Mouse (Mus musculus): Measurements from ENCODE around the gene Samd4b. TPM values are rescaled to one million over a fixed set of nuclear protein-coding genes. Genes with fewer than 3 reads are reported as not detected.
"Not testable (repeated sequence)": the region's sequence is repeated elsewhere in the genome, so short reads cannot be mapped to it uniquely, and the experiment has no call there.

The Samd4b gene
- total RNA-seq (2021): 10 to 100 TPM; 69.5 to 71.6 TPM
- long read RNA-seq, experiment 1, full-length matches to known transcripts: 23 of 44 reads
- long read RNA-seq, experiment 1, partial matches to known transcripts: 11 of 44 reads
- long read RNA-seq, experiment 1, other reads (novel, unspliced or antisense): 10 of 44 reads
- long read RNA-seq, experiment 2, full-length matches to known transcripts: 19 of 47 reads
- long read RNA-seq, experiment 2, partial matches to known transcripts: 14 of 47 reads
- long read RNA-seq, experiment 2, other reads (novel, unspliced or antisense): 14 of 47 reads

DNA sequence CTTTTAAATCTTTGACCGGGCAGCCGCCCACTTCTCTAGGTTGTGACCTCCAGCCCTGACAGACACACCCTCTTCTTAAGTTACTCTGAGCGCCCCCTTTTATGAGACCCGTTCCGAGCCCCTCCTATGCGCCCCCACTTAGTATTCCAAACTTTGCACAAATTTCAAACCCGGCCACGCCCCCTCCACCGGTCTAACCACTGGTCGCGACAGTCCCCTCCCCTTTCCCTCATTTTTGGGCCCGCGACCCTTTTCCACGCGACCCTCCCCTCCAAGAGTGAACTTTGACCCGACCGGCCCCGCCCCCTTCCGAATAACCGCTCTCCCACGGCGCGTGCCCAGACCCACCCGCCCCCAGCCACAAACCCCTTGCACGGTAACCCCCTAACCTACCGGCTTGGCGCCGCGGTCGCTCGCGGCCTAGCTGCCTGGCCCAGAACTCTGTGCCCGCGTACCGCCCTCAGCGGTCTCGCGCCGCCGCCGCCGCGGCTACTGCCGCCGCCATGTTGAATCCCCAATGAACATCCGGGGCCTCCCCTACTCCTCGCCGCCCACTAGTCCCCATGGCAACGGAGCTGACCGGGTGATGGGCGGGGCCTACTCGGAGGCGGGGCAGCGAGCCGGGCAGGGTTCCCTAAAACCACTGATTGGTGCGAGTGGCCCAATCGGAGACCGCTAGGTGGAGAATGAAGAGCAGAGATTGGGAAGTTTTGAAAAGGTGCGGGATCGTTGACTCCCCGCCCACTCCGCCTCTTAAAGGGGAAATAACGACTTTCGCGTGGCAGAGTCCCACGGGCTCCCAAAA is at the start of gene Samd4b, which contains the start of gene Pak4:
Samd4b (minus strand) TSS at position 503 of the 805 bp plus-strand sequence.
Pak4 (minus strand) TSS at position 544 of the 805 bp plus-strand sequence.
- peak; percentile 99 to 100 for DNase-seq (ENCODE audit: low spot score in 2 of 2)

DNA sequence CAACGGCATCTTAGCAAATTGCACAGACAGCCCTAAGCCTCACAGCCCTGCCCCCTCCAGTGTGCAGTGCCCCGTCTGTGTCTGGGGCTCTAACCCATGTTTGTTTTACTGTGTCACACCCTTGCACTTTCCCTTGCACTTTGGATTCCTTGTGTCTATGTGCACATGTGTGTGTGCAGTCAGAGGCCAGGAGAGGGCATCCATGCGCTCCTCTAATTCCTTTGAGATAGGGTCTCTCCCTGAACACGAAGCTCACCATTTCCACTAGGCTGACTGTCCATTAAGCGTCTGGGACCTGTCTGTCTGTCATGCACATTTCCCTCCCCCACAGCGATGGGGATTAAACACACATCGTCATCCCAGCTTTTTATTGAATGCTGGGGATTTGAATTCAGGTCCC is 49.1 kb upstream of the Samd4b start:
- no peak for DNase-seq (ENCODE audit: low spot score in 2 of 2)

- DNase-seq (ENCODE audit: low spot score in 2 of 2): no peak
Measured at GRCm38 (mm10) chr7:28645947-28646475, 48.1 kb upstream of the Samd4b start.

DNA sequence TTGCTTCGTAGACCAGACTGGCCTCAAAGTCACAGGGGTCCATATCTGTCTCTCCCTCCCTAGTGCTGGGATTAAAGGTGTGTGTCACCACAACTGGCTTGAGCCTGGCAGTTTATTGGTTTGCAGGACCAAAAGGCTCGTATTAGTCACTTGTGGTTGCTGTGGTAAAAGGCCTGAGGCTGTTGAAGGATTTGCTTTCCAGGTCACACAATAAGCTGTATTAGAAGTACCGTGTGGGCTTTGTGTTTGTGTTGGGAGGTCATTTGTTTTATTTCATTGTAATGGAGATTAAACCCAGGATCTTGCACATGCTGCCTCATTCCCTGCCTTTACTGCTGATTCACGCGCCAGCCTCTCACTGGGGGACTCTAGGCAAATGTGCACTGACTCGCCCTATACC is 47.4 kb upstream of the Samd4b start:
- DNase-seq (ENCODE audit: low spot score in 2 of 2): no peak

- no peak for DNase-seq (ENCODE audit: low spot score in 2 of 2)
Measured at GRCm38 (mm10) chr7:28641546-28641945, 43.6 kb upstream of the Samd4b start.

DNA sequence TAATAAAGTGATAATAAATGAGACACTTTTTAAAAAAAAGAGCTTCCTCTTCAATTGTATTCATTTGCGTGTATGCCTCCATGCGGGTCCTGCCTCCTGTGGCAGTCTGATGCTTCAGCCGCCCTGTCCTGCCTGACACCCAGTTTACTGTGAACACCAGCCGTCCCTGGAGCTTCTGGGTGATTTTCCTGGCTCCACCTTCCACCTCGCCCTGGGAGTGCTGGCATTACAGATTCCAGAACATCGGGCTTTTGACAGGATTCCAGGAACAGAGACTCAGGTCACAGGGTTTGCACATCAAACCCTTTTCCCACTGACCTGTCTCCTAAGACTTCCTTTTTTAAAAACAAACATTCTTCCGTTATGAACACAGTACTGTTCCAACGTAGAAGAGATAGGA is 39.6 kb upstream of the Samd4b start:
- DNase-seq (ENCODE audit: low spot score in 2 of 2): peak in 1 of 2 experiments; percentile 9

- no peak for DNase-seq (ENCODE audit: low spot score in 2 of 2)
Measured at GRCm38 (mm10) chr7:28634128-28634527, 36.2 kb upstream of the Samd4b start.

GRCm38 (mm10) chr7:28631073-28631472 is 33.1 kb upstream of the Samd4b start, which contains the start of gene Acp7:
Gene Acp7, minus strand, starts transcription at chr7:28631332.
- no peak for DNase-seq (ENCODE audit: low spot score in 2 of 2)

GRCm38 (mm10) chr7:28624791-28625190 is 26.8 kb upstream of the Samd4b start:
- no peak for DNase-seq (ENCODE audit: low spot score in 2 of 2)

DNA sequence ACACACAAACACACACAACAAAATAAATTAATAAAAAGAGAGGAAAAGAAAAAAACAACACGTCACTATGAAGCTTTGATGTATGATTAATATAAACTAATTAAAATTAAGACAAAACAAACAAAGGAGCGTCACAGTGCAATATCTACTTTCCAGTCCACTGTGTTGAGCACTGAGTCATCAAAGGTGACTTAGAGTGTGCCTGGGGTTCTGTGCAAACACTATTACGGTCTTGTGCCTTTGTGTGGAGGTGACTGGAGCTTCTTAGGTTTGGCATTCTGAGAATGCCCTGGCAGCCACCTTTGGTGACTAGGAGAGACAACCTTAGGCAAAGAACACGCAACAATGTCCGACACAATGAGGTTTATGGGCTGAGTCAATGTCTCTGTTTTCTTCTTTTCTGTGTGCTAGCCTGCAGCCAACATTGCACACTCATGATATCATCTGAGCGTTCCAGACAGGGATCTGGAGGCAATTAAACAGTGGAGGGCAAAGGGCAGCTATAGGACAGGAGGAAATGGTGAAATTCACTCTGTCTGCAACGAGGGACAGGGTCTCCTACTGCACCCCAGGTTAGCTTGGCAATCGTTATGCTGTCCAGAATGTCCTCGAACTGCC is 21.3 kb upstream of the Samd4b start:
- DNase-seq (ENCODE audit: low spot score in 2 of 2): no peak

GRCm38 (mm10) chr7:28605951-28606350 is 8.0 kb upstream of the Samd4b start:
- DNase-seq (ENCODE audit: low spot score in 2 of 2): no peak

DNA sequence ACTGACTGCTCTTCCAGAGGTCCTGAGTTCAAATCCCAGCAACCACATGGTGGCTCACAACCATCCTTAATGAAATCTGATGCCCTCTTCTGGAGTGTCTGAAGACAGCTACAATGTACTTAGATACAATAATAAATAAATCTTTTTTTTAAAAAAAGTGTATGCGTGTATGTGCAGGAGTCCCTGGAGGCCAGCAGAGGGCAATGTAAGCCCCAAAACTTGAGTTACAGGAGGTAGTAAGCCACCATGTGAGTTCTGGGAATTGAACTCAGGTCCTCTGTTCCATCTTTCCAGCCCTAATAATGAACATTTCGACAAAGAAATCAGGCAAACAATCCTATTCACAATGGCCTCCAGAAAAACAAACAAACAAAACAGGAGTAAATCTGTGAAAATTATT is 5.8 kb upstream of the Samd4b start:
- not testable (repeated sequence) for DNase-seq (ENCODE audit: low spot score in 2 of 2)

- DNase-seq (ENCODE audit: low spot score in 2 of 2): no peak
Measured at GRCm38 (mm10) chr7:28603136-28603535, 5.2 kb upstream of the Samd4b start.

DNA sequence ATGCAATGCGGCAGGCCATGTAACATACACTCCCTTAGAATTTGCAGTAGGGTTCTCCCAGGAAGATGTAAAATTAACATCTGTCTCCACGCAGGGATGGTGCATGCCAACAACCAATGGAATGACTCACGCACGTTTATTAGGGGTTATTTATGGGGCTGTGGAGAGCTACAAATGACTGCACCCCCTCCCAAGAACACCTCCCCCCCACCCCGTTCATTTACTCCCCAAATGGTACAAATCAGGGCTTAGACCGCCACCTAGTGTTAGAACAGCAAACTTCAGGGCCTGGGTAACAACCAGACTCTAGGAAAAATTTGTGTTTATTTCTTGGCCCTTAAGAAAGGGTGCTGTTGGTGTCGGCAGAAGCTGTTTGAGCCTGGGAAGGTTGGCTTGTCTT is 3.7 kb upstream of the Samd4b start:
- DNase-seq (ENCODE audit: low spot score in 2 of 2): peak; percentile 72 to 77

DNA sequence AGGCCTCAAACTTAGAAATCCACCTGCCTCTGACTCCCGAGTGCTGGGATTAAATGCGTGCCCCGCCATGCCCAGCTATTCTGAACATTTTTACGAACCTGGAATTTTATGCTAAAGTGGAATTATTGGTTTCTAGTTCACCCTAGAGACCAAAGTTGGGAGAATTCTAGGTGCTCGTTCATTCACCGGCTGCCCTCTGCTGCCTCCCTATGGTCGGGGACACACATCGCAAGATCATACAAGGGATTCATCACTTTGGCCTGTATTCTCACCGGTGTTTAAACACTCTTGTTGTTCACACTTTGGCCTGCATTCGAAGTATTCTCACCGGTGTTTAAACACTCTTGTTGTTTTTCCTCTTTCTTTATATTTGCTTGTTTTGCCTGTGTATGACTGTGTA is 3.1 kb upstream of the Samd4b start:
- DNase-seq (ENCODE audit: low spot score in 2 of 2): peak; percentile 80 to 82

DNA sequence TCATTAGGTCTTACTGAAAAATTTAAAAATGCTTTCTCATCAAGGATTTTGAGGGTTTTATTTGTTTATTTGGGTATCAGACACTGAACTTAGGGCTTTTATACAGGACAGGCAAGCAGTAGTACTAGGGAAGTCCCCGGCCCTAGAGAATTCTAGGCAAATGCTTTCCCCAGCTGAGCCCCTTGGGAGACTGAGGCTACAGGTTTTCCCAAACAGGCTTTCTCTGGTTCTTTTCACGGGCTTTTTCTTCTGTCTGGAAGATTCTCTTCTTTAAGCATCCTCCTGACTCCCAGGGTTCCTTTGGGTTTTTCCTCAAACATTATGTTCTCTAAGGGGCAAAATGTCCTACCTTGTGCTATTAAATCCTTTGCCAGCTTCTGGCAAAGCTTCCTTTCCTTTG is 1.0 kb upstream of the Samd4b start:
- no peak for DNase-seq (ENCODE audit: low spot score in 2 of 2)

DNA sequence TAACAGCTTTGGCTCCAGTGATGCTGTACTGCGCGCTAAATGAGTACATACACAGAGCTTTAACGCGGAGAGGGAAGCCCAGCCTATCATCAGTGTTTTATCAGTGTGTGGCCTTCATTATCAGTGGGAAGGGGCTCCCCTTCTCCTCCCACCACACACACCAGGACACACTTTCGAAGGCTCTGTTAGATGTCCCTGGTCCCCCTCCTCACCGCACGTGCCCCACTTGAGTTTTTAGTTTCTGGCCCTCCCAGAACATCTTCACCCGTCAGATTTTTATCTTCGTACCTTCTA is 720 bp downstream of the Samd4b start:
- DNase-seq (ENCODE audit: low spot score in 2 of 2): no peak

DNA sequence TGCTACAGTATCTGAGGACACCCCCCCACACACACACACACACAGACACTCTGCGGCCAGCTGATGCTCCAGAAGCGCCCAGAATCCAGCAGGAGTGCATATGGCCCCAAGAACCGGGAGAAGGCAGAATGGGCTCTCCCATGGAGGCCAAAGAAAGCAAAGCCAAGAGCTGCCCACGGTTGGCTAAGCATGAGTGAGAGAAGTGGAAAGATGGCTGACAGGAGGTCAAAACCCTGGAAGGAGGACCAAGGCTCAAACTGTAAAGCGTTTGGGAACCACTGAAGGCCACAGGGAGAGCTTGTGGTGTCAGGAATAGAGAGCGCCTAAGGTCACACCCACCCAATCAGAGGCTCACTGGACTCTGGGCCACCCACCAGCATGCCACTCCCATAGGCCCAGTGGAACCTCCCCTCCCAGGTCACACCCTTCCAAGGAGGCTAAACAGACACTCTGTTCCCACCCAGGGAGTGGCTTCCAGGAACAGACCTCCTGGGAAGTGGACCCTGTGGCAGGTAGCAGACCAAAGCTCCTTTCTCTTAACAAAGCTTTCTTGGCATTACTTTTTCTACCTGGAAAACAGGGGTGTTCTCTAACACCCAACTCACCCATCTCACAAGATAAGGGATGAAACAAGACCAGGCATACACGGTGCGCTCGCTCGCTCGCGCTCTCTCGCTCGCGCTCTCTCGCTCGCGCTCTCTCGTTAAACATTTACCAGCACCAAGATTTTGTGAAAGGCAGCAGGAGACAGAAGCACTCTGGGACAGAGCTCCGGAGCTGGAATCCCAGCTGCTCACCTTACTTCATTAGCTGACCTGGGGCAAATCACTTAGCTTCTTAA is 1.3 kb downstream of the Samd4b start:
- no peak for DNase-seq (ENCODE audit: low spot score in 2 of 2)

DNA sequence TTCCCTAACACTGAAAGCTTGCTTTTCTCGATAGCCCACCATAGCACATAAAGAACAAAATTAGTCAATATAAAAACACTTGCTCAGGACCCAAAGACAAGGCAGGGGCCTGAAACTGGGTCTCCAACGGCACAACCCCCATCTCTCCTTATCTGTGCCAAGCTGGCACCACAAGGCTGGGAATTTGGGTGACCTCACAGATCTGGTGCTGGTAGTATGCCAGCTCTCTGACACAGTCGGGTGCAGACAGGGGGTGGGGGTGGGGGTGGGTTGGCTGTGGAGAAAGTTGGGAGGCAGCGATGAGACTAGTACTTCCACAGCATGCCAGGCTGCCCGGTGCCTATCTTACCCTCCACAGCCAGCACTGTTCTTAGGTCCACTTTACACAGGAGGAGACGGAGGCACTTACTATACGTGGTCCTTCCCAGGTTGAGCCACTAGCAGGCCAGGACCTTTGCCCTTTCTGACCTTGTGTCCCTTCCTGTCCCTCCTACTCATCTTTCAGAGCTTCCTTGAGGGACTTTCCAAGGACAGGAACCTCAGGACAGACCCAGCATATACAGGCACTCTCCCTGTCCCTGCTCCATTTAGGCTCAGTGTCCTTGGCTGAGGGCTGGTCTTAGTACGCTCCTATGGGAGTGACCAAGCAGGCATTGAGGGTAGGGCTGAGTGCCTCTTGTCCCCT is 2.1 kb downstream of the Samd4b start:
- DNase-seq (ENCODE audit: low spot score in 2 of 2): no peak

Data from layer of hippocampus, postnatal 14 days (tissue).